Mouse (Mus musculus) adrenal gland, postnatal 10 days (tissue): ENCODE results near the gene Olfr1135. TPM values are rescaled to one million over a fixed set of nuclear protein-coding genes. Genes with fewer than 3 reads are reported as not detected.

Experiments
- DNase-seq: peaks from one replicate; pipeline ENCODE4 v3.0.0; 2021; ENCODE audit warnings: mixed read lengths
- long read RNA-seq, 2 experiments: library from polyadenylated mRNA; stranded (forward); transcript quantifications; one replicate each; pipeline ENCODE4 v2.0.0; 2021
- total RNA-seq, 2 experiments: library from RNA; stranded (reverse); gene quantifications; 2 replicates each; pipeline ENCODE4 v1.2.3; 2021

Olfr1135 gene
- total RNA-seq = not detected
- long read RNA-seq, experiment 1 = 0 reads
- long read RNA-seq, experiment 2 = 0 reads

DNA sequence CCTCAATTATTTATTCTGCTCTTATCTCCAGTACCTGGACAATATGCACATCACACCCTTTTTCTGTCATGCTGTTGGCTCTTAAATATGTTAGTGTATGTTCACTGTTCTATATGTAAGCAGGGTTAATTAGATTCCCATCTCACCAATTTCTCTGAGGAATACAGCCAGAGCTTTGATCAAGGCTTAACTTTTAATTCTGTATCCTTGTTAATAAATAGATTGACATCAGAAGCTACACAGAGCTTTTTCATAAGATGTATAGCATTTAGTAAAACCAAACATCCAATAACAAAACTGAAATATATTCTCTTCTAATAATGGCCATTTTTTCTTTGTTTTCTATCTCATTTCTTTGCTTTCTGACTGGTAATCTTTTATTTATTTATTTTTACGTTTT is at the start of gene Olfr1135:
Olfr1135 (minus strand) TSS at position 101 of the 400 bp plus-strand sequence.
- no peak for DNase-seq

DNA sequence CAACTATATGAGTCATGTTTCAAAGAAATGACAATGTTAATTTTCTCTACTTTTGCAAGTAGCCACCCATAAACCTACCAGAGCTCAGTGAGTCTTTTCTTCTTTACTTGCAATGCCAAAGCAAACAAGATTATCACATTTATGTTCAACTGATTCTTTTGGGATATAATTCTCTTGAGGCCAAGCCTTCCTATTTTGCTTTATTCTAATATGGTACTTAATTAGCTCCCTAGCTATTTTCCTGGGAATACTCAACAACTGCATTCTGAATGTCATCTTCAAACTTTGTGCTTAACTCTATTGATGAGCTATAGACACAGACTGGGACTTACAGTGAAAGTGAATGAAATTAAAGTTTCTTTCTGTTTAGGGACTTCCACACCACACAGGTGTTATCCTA is 39.6 kb upstream of the Olfr1135 start, which contains the start of gene Olfr1137:
Olfr1137 (minus strand) TSS at position 101 of the 400 bp plus-strand sequence.
- no peak for DNase-seq

DNA sequence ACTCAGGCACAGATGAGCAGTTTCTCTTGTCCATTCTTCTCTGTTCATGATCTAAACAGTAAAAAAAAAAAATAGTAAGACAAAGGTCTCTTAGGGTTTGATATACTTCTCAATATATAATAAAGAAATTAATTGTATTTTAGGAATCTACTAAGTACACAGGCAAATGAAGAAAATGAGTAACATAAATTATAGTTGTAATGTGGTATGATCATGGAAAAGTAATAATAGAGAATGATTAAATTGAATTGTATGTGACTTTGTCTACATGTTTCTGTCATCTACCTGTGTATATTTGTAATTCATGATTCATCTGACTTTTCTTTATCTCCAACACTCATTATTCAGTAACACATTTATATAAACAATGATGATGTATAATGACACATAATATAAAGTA is 20.4 kb upstream of the Olfr1135 start, which contains the start of gene Olfr1136:
Olfr1136 (minus strand) TSS at position 101 of the 400 bp plus-strand sequence.
- no peak for DNase-seq

DNA sequence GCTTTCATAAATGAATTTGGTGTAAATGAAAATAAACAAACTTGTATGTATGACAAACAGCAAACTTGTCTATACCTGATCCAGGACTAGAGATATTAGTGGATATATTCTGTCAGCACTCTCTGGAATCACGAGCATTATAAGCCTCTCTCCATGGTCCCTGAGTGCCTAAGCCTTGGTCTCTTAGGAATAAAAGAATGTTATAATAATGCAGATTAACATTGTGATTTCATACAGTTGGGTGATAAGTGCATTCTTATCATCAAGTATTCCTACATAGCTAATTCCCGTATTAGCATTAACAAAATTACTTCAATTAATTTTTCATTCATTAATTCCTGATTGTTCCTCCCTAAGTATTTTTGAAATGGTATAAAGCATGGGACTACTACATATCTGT is 15.1 kb downstream of the Olfr1135 start, which contains the start of gene Olfr1134:
Olfr1134 (minus strand) TSS at position 101 of the 400 bp plus-strand sequence.
- no peak for DNase-seq

DNA sequence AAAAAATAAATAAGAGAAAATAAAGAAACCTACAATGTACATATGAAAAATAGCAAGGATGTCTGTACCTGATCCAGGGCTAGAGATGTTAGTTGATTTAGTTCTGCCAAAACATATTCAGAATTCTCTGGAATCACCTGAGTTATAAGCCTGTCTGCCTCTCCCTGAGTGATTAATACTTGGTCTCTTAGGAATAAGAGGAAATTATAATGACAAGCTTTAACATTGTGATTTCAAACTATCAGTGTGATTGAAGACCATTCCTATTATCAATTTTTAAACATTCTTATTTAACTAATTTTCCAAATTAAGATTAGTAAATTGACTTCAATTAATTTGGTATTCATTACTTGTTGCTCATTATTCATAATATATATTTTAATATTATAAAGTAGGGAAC is 26.2 kb downstream of the Olfr1135 start, which contains the start of gene Olfr1133:
Olfr1133 (minus strand) TSS at position 101 of the 400 bp plus-strand sequence.
- DNase-seq = no peak

DNA sequence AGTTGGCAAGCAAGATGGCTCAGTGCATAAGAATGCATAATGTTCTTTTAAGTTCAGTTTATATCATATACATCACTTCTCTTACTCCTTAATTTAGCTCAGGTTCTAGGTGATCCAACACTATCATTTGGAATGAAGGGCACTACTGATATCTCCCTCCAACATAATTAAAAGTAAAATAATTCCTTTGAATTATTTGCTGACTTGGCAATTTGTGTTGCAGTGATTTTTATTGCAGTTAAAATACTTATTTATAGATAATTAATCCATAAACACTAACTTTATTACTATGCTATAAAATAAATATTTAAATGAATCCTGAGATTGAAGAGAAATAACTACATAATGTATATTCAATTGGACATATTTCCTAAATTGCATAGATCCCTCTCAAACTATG is 31.0 kb downstream of the Olfr1135 start:
- DNase-seq = no peak

DNA sequence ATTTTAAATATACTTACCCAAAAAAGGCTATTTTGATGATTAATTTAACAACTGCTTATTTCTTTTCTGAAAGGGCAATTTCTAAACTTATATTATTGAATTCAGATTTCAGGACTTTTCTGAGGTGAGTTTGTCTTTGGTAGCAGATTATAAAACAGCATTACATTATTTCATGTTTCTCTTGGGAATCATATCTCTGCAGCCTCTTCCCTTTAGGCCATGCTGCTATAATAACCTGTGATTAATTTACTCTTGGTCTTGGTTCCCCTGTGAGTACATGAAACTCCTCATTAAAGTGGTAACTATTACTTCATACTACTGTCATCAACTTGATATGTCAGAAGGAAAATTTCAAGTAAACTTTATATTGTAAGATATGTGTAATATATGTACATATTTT is 36.0 kb downstream of the Olfr1135 start, which contains the start of gene Olfr1132:
Olfr1132 (minus strand) TSS at position 101 of the 400 bp plus-strand sequence.
- no peak for DNase-seq

DNA sequence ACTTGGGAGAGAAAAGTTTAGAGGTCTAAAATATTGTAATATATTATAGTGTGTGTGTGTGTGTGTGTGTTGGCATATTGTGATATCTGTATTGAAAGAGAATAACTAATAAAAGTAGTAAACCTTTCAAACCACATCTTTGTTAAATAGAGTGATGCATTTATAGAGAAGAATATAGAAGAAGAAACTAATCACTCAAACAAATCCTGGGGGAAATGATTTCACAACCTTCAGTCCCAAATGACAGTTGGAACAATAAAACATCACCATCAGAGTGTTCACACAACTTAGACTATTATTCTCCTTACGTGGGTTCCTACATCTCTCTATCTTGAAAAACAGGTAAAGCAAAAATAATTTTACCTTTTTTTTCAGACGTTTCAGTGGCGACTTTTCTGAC is 46.7 kb downstream of the Olfr1135 start, which contains the start of gene Olfr1131:
Olfr1131 (plus strand) TSS at position 301 of the 400 bp plus-strand sequence.
- no peak for DNase-seq

Other genes starting within 250 kb of the Olfr1135 start
- gene Olfr1124, start 243.4 kb downstream of the Olfr1135 start, total RNA-seq = not detected
- not detected for gene Olfr1126, start 219.7 kb downstream of the Olfr1135 start, total RNA-seq
- gene Pramel7, start 176.6 kb downstream of the Olfr1135 start, total RNA-seq = not detected
- gene Pramel6, start 167.1 kb downstream of the Olfr1135 start, total RNA-seq = not detected
- not detected for gene Olfr153, start 141.9 kb downstream of the Olfr1135 start, total RNA-seq
- gene Olfr1128, start 128.1 kb downstream of the Olfr1135 start, total RNA-seq = not detected
- gene Olfr1129, start 99.8 kb downstream of the Olfr1135 start, total RNA-seq = not detected
- gene Olfr1130, start 67.5 kb downstream of the Olfr1135 start, total RNA-seq = not detected
- gene Olfr1131, start 46.6 kb downstream of the Olfr1135 start, total RNA-seq = not detected
- gene Olfr1132, start 36.1 kb downstream of the Olfr1135 start, total RNA-seq = not detected
- gene Olfr1133, start 26.3 kb downstream of the Olfr1135 start, total RNA-seq = not detected
- not detected for gene Olfr1134, start 15.2 kb downstream of the Olfr1135 start, total RNA-seq
- gene Olfr1136, start 20.3 kb upstream of the Olfr1135 start, total RNA-seq = not detected
- not detected for gene Olfr1137, start 39.5 kb upstream of the Olfr1135 start, total RNA-seq
- gene Olfr1138, start 66.3 kb upstream of the Olfr1135 start, total RNA-seq = not detected
- gene Olfr1140, start 70.1 kb upstream of the Olfr1135 start, total RNA-seq = not detected
- gene Olfr1141, start 80.3 kb upstream of the Olfr1135 start, total RNA-seq = not detected
- gene Olfr152, start 105.8 kb upstream of the Olfr1135 start, total RNA-seq = not detected
- not detected for gene Olfr1143, start 126.9 kb upstream of the Olfr1135 start, total RNA-seq
- gene Olfr1145, start 136.2 kb upstream of the Olfr1135 start, total RNA-seq = not detected
- gene Olfr1148, start 156.9 kb upstream of the Olfr1135 start, total RNA-seq = not detected
- gene Olfr1150-ps1, start 170.3 kb upstream of the Olfr1135 start, total RNA-seq = not detected
- not detected for gene Olfr1151, start 182.2 kb upstream of the Olfr1135 start, total RNA-seq
- gene Olfr1152, start 192.8 kb upstream of the Olfr1135 start, total RNA-seq = not detected
- not detected for gene Olfr1153, start 221.3 kb upstream of the Olfr1135 start, total RNA-seq
- not detected for gene Olfr1154, start 231.5 kb upstream of the Olfr1135 start, total RNA-seq